Mouse (Mus musculus) thymus, adult 2 months (tissue): ENCODE measurements around the gene Mpzl2.

Experiments
- CTCF ChIP-seq: fragments of 200-500 bp; IDR thresholded peaks from 2 replicates; pipeline ENCODE4 v1.5.1; 2012; ENCODE audit warnings: mild to moderate bottlenecking, control low read depth, low read length, moderate library complexity, borderline replicate concordance; ENCODE audit not compliant: control insufficient read depth, poor library complexity, insufficient read depth; ENCODE audit errors: extremely low read depth
- POLR2A ChIP-seq: fragments of 200-500 bp; IDR thresholded peaks from 2 replicates; pipeline ENCODE4 v1.6.1; 2012; ENCODE audit warnings: mild to moderate bottlenecking, low read length, control low read depth, moderate library complexity; ENCODE audit not compliant: control insufficient read depth, poor library complexity, insufficient read depth; ENCODE audit errors: extremely low read depth

GRCm38 (mm10) chr9:44991821-44992220 is 47.8 kb upstream of the Mpzl2 start:
- no peak for TF ChIP-seq POLR2A
- no peak for TF ChIP-seq CTCF
